7 mouse cellular contexts compared by ENCODE assay signal in genomic region chr11:19026581-19027561, GRCm38 (mm10). TPM values are rescaled to one million over a fixed set of nuclear protein-coding genes. Genes with fewer than 3 reads are reported as not detected.
DNase-seq lines count a peak whose midpoint lies in the region; ATAC-seq and TF ChIP-seq lines count a peak whose summit lies in the region.

No protein-coding gene starts in this region.

- WGBS in limb, embryonic 15.5 days = under 1% methylated on average over 58 of the region's 58 CpGs
- WGBS in midbrain, embryonic 16.5 days = under 1% methylated on average over 58 of the region's 58 CpGs

- intact Hi-C loops in heart, postnatal 36 days (cut with DNase I) = loop anchor here (5.0 to 10.0 kb wide), 5 partner anchors 175 to 1342 kb away; no protein-coding TSS in a partner anchor

- H3K27ac ChIP-seq in embryonic fibroblast, embryonic 13.5 days (ENCODE audit: insufficient read depth, low read length) = no peak overlapping the region
- no peak overlapping the region for H3K27ac ChIP-seq in limb, embryonic 15.5 days
- H3K27ac ChIP-seq in midbrain, embryonic 16.5 days (ENCODE audit: low read length) = peak overlapping the region; percentile 24; the same call in 1 of the 2 replicates

- peak overlapping the region; percentile 88 for H3K4me2 ChIP-seq in limb, embryonic 15.5 days
- H3K4me2 ChIP-seq in midbrain, embryonic 16.5 days (ENCODE audit: low read length) = peak overlapping the region; percentile 98

- TF ChIP-seq CTCF in embryonic fibroblast, embryonic 13.5 days (IDR thresholded peaks at IDR 0.05; ENCODE audit: borderline replicate concordance, insufficient read depth, low read length) = no peak

- TF ChIP-seq POLR2A in embryonic fibroblast, embryonic 13.5 days (IDR thresholded peaks at IDR 0.05; ENCODE audit: low read depth, low read length) = peak; percentile 62

- no peaks in the 10 kb centered on the region; the same call in 1 of the 2 replicates for H3K4me1 ChIP-seq in embryonic fibroblast, embryonic 13.5 days (ENCODE audit: control insufficient read depth, insufficient read depth, low read length)
- peaks cover 12% of the 10 kb centered on the region for H3K4me1 ChIP-seq in limb, embryonic 15.5 days
- peaks cover 9% of the 10 kb centered on the region; the same call in 1 of the 2 replicates for H3K4me1 ChIP-seq in midbrain, embryonic 16.5 days (ENCODE audit: control insufficient read depth, insufficient read depth, low read length)

- no peaks in the 10 kb centered on the region for H3K9me3 ChIP-seq in limb, embryonic 15.5 days
- H3K9me3 ChIP-seq in midbrain, embryonic 16.5 days (replicated peaks; ENCODE audit: control insufficient read depth, low read length, poor library complexity, severe bottlenecking) = no peaks in the 10 kb centered on the region

- H3K36me3 ChIP-seq in limb, embryonic 15.5 days = no peaks in the 10 kb centered on the region
- H3K36me3 ChIP-seq in midbrain, embryonic 16.5 days (ENCODE audit: control insufficient read depth, insufficient read depth, low read length) = no peaks in the 10 kb centered on the region

- ATAC-seq in limb, embryonic 15.5 days (ENCODE audit: insufficient number of reproducible peaks, low FRiP score, low TSS enrichment, low read depth) = peak; percentile 77; the same call in 1 of the 2 replicates
- ATAC-seq in midbrain, embryonic 16.5 days = peak; percentile 87

- H3K4me3 ChIP-seq in embryonic fibroblast, embryonic 13.5 days (ENCODE audit: insufficient read depth, low read length) = peak overlapping the region; percentile 43
- peak overlapping the region; percentile 48 for H3K4me3 ChIP-seq in limb, embryonic 15.5 days
- H3K4me3 ChIP-seq in midbrain, embryonic 16.5 days (ENCODE audit: low read depth, low read length) = peak overlapping the region; percentile 57

- peak; percentile 74 for DNase-seq in ZHBTc4 (ENCODE audit: low read depth, low spot score)
- peak; percentile 46 to 47 for DNase-seq in adrenal gland, postnatal 4 days (ENCODE audit: low spot score in 2 of 2)
- DNase-seq in heart, postnatal 36 days = peak; percentile 63 to 71
- no peak for DNase-seq in spleen, postnatal 14 days (ENCODE audit: low spot score in 2 of 2)

- peak overlapping the region; percentile 40 for H3K9ac ChIP-seq in limb, embryonic 15.5 days
- H3K9ac ChIP-seq in midbrain, embryonic 16.5 days (ENCODE audit: low read depth, low read length) = peak overlapping the region; percentile 69

- H3K27me3 ChIP-seq in limb, embryonic 15.5 days = peaks cover 42% of the 10 kb centered on the region; the same call in 1 of the 2 replicates
- peaks cover 7% of the 10 kb centered on the region; the same call in 1 of the 2 replicates for H3K27me3 ChIP-seq in midbrain, embryonic 16.5 days (ENCODE audit: control insufficient read depth, insufficient read depth, low read depth, low read length)

RNA-seq across cellular contexts. Expression of gene Meis1, which starts 8.1 kb away (rescaled TPM):
- 10 to 100 TPM; 69.6 to 73.3 TPM for total RNA-seq in adrenal gland, postnatal 4 days (2021)
- polyA plus RNA-seq in embryonic fibroblast, embryonic 13.5 days (2011; ENCODE audit: insufficient read length, low read depth, missing spikeins) = 22.1 and 34.6 TPM in 2 replicates
- 10 to 100 TPM; 22.4 to 31.4 TPM for total RNA-seq in heart, postnatal 36 days (2021)
- polyA plus RNA-seq in limb, embryonic 15.5 days (2015; fragmentation: Nextera tagmentation; extraction: Ambion mirVana) = 16.3 and 17.1 TPM in 2 replicates
- polyA plus RNA-seq in midbrain, embryonic 16.5 days (2015; fragmentation: Nextera tagmentation; extraction: Ambion mirVana) = 34.6 and 35.5 TPM in 2 replicates

Comparison
In these comparisons a context has a peak if more than half of its experiments do, and no peak if none do; other contexts are left out.
1. DNase-seq: peak in ZHBTc4 (single experiment), adrenal gland, postnatal 4 days (2 of 2) and heart, postnatal 36 days (2 of 2); none in spleen, postnatal 14 days (0 of 2).
2. Peak in every context shown above with its lines, with median percentiles within 50 percentile points of each other: H3K4me3 ChIP-seq.